Mouse (Mus musculus): ENCODE measurements around the gene Gnai2. TPM values are rescaled to one million over a fixed set of nuclear protein-coding genes. Genes with fewer than 3 reads are reported as not detected.

Gnai2 gene
- polyA plus RNA-seq, 1 experiment from 2014 or later, result 308 TPM

GRCm38 (mm10) chr9:107662342-107662741 lies 27.2 kb upstream of the Gnai2 start:
- Histone ChIP-seq H3K4me2 (ENCODE audit: low read depth, low read length) (no peak overlapping the region), H3K4me1 (ENCODE audit: control insufficient read depth, insufficient read depth, low read length) (peaks cover 12% of the 10 kb centered on the region), H3K4me3 (replicated peaks; ENCODE audit: low read length) (no peak overlapping the region), H3K36me3 (ENCODE audit: control insufficient read depth, insufficient read depth, low read length) (no peaks in the 10 kb centered on the region), H3K9me3 (replicated peaks; ENCODE audit: control insufficient read depth, low read length) (no peaks in the 10 kb centered on the region), H3K27me3 (ENCODE audit: control insufficient read depth, insufficient read depth, low read length) (peaks cover 10% of the 10 kb centered on the region), H3K27ac (ENCODE audit: low read length) (no peak overlapping the region), H3K9ac (ENCODE audit: low read length) (no peak overlapping the region)
- ATAC-seq (ENCODE audit: insufficient read depth, low FRiP score), result no peak
- 76% methylated on average over 8 of the region's 8 CpGs for WGBS

GRCm38 (mm10) chr9:107660777-107661176 lies 25.6 kb upstream of the Gnai2 start:
- H3K4me3 ChIP-seq (replicated peaks; ENCODE audit: low read length), result no peak overlapping the region
- H3K9me3 ChIP-seq (replicated peaks; ENCODE audit: control insufficient read depth, low read length), result no peaks in the 10 kb centered on the region

DNA sequence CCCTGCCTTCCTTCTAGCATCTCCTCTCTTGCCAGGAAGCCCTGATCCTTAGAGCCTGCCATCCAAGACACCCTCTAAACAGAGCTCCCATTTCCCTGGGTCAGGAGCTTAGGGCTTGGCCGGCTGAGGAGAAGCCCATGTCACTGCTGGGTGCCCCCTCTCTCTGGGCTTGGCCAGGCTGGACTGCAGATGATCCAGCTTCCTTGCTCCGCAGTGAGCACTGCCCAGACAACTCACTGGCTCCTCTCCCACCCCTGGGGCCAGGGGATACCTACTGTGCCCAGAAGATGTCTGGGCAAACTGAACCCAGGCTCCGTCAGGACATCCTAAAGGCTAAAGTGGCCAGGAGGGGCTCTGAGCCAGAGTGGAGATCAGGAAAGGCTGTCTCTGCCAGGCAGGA lies 24.8 kb upstream of the Gnai2 start:
- H3K4me2 ChIP-seq (ENCODE audit: low read depth, low read length), result no peak overlapping the region
- no peak overlapping the region for H3K4me3 ChIP-seq (replicated peaks; ENCODE audit: low read length)
- no peak overlapping the region; the same call in 1 of the 2 replicates for H3K27ac ChIP-seq (ENCODE audit: low read length)
- H3K9ac ChIP-seq (ENCODE audit: low read length), result peak overlapping the region; percentile 26
- H3K4me1 ChIP-seq (ENCODE audit: control insufficient read depth, insufficient read depth, low read length), result no peaks in the 10 kb centered on the region
- peaks cover 2% of the 10 kb centered on the region; the same call in 1 of the 2 replicates for H3K27me3 ChIP-seq (ENCODE audit: control insufficient read depth, insufficient read depth, low read length)
- H3K9me3 ChIP-seq (replicated peaks; ENCODE audit: control insufficient read depth, low read length), result no peaks in the 10 kb centered on the region
- ATAC-seq (ENCODE audit: insufficient read depth, low FRiP score), result no peak
- H3K36me3 ChIP-seq (ENCODE audit: control insufficient read depth, insufficient read depth, low read length), result no peaks in the 10 kb centered on the region
- WGBS, result 83% methylated on average over 3 of the region's 3 CpGs

More at GRCm38 (mm10) chr9:107660777-107661176, 25.6 kb upstream of the Gnai2 start:
- H3K36me3 ChIP-seq (ENCODE audit: control insufficient read depth, insufficient read depth, low read length), result no peaks in the 10 kb centered on the region
- no peak; the same call in 1 of the 2 replicates for ATAC-seq (ENCODE audit: insufficient read depth, low FRiP score)
- H3K4me2 ChIP-seq (ENCODE audit: low read depth, low read length), result no peak overlapping the region
- H3K9ac ChIP-seq (ENCODE audit: low read length), result no peak overlapping the region
- peaks cover 6% of the 10 kb centered on the region for H3K27me3 ChIP-seq (ENCODE audit: control insufficient read depth, insufficient read depth, low read length)
- no peaks in the 10 kb centered on the region for H3K4me1 ChIP-seq (ENCODE audit: control insufficient read depth, insufficient read depth, low read length)
- WGBS, result 55% methylated on average over 3 of the region's 3 CpGs
- H3K27ac ChIP-seq (ENCODE audit: low read length), result no peak overlapping the region

DNA sequence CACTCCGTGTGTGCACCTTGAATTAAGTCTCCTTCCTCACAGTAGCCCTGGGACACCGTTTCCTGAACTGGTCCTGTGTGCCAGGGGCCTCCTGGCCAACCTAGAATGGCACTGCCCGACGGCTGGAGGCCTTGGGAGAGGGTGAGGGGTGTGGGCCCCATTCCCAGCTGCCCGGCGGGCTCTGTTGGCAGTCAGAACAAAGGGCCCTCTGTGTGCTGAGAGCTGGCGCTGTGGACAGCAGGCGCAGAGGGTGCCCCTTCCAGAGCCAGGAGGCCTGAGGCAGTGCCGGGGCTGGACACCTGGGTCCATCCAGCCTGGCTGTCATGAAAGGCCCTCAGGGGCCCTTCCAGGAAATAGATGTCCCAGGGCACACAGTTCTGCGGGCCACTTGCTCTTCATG lies 24.4 kb upstream of the Gnai2 start:
- peak overlapping the region; percentile 26; the same call in 1 of the 2 replicates for H3K9ac ChIP-seq (ENCODE audit: low read length)
- H3K36me3 ChIP-seq (ENCODE audit: control insufficient read depth, insufficient read depth, low read length), result no peaks in the 10 kb centered on the region
- WGBS, result 82% methylated on average over 10 of the region's 10 CpGs
- no peak overlapping the region for H3K27ac ChIP-seq (ENCODE audit: low read length)
- ATAC-seq (ENCODE audit: insufficient read depth, low FRiP score), result peak; percentile 19; the same call in 1 of the 2 replicates
- H3K4me1 ChIP-seq (ENCODE audit: control insufficient read depth, insufficient read depth, low read length), result no peaks in the 10 kb centered on the region
- H3K27me3 ChIP-seq (ENCODE audit: control insufficient read depth, insufficient read depth, low read length), result no peaks in the 10 kb centered on the region
- no peaks in the 10 kb centered on the region for H3K9me3 ChIP-seq (replicated peaks; ENCODE audit: control insufficient read depth, low read length)
- H3K4me2 ChIP-seq (ENCODE audit: low read depth, low read length), result no peak overlapping the region
- no peak overlapping the region for H3K4me3 ChIP-seq (replicated peaks; ENCODE audit: low read length)

GRCm38 (mm10) chr9:107658096-107658495 lies 22.9 kb upstream of the Gnai2 start:
- no peak for ATAC-seq (ENCODE audit: insufficient read depth, low FRiP score)
- Histone ChIP-seq H3K4me3 (replicated peaks; ENCODE audit: low read length) (no peak overlapping the region), H3K4me2 (ENCODE audit: low read depth, low read length) (no peak overlapping the region), H3K9ac (ENCODE audit: low read length) (no peak overlapping the region), H3K27me3 (ENCODE audit: control insufficient read depth, insufficient read depth, low read length) (no peaks in the 10 kb centered on the region), H3K27ac (ENCODE audit: low read length) (no peak overlapping the region), H3K9me3 (replicated peaks; ENCODE audit: control insufficient read depth, low read length) (no peaks in the 10 kb centered on the region), H3K36me3 (ENCODE audit: control insufficient read depth, insufficient read depth, low read length) (no peaks in the 10 kb centered on the region), H3K4me1 (ENCODE audit: control insufficient read depth, insufficient read depth, low read length) (no peaks in the 10 kb centered on the region)
- 81% methylated on average over 6 of the region's 6 CpGs for WGBS

- Histone ChIP-seq H3K9ac (ENCODE audit: low read length) (no peak overlapping the region), H3K27me3 (ENCODE audit: control insufficient read depth, insufficient read depth, low read length) (no peaks in the 10 kb centered on the region), H3K36me3 (ENCODE audit: control insufficient read depth, insufficient read depth, low read length) (no peaks in the 10 kb centered on the region), H3K27ac (ENCODE audit: low read length) (no peak overlapping the region), H3K4me1 (ENCODE audit: control insufficient read depth, insufficient read depth, low read length) (no peaks in the 10 kb centered on the region), H3K4me2 (ENCODE audit: low read depth, low read length) (no peak overlapping the region), H3K9me3 (replicated peaks; ENCODE audit: control insufficient read depth, low read length) (no peaks in the 10 kb centered on the region), H3K4me3 (replicated peaks; ENCODE audit: low read length) (no peak overlapping the region)
- WGBS, result 84% methylated on average over 5 of the region's 5 CpGs
- ATAC-seq (ENCODE audit: insufficient read depth, low FRiP score), result no peak
These were observed 22.0 kb upstream of the Gnai2 start for GRCm38 (mm10) chr9:107657144-107657543.

DNA sequence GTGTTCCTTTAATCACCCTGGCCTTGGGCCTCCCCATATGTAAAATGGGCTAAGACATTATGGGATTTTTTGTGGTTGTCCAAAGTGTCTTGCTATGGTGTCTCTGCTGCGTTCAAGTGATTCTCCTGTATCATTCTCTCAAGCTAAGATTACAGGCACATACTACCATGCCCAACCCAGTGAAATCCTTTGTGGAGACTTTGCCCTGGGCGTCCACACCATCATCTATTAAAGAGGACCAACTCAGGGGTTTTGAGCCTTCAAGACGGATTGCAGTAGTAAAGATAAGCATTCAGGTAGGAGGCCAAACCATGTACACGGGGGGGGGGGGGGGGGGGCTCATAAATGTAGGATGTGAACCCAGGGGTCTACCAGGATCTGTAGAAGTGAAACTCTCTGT lies 19.4 kb upstream of the Gnai2 start:
- no peak overlapping the region for H3K4me3 ChIP-seq (replicated peaks; ENCODE audit: low read length)
- H3K4me1 ChIP-seq (ENCODE audit: control insufficient read depth, insufficient read depth, low read length), result peaks cover 4% of the 10 kb centered on the region; the same call in 1 of the 2 replicates
- H3K27ac ChIP-seq (ENCODE audit: low read length), result no peak overlapping the region
- 66% methylated on average over 4 of the region's 4 CpGs for WGBS
- H3K9ac ChIP-seq (ENCODE audit: low read length), result no peak overlapping the region
- ATAC-seq (ENCODE audit: insufficient read depth, low FRiP score), result no peak
- H3K9me3 ChIP-seq (replicated peaks; ENCODE audit: control insufficient read depth, low read length), result no peaks in the 10 kb centered on the region
- no peak overlapping the region for H3K4me2 ChIP-seq (ENCODE audit: low read depth, low read length)
- H3K27me3 ChIP-seq (ENCODE audit: control insufficient read depth, insufficient read depth, low read length), result no peaks in the 10 kb centered on the region
- H3K36me3 ChIP-seq (ENCODE audit: control insufficient read depth, insufficient read depth, low read length), result no peaks in the 10 kb centered on the region

DNA sequence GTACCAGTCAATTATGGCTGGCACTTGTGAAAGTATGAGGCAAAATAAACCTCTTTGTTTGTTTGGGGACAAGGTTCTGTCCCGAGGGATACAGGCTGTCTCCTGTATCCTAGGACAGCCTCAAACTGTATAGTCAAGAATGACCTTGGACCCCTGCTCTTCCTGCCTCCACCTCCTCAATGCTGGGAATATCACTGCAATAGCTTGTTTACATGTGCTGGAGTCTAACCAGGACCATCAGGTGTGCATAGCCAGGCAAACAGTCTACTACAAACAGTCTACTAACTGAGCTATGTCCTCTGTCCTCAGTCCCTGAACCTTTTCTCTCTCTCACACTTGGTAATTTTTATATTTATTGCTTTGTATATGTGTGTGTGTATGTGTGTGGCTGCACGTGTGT lies 18.3 kb upstream of the Gnai2 start:
- no peak for ATAC-seq (ENCODE audit: insufficient read depth, low FRiP score)
- H3K27me3 ChIP-seq (ENCODE audit: control insufficient read depth, insufficient read depth, low read length), result no peaks in the 10 kb centered on the region
- H3K4me2 ChIP-seq (ENCODE audit: low read depth, low read length), result no peak overlapping the region
- no peak overlapping the region for H3K27ac ChIP-seq (ENCODE audit: low read length)
- peaks cover 4% of the 10 kb centered on the region; the same call in 1 of the 2 replicates for H3K4me1 ChIP-seq (ENCODE audit: control insufficient read depth, insufficient read depth, low read length)
- no peak overlapping the region for H3K4me3 ChIP-seq (replicated peaks; ENCODE audit: low read length)
- no peak overlapping the region for H3K9ac ChIP-seq (ENCODE audit: low read length)
- H3K36me3 ChIP-seq (ENCODE audit: control insufficient read depth, insufficient read depth, low read length), result no peaks in the 10 kb centered on the region
- H3K9me3 ChIP-seq (replicated peaks; ENCODE audit: control insufficient read depth, low read length), result no peaks in the 10 kb centered on the region
- WGBS, result 74% methylated on average over 2 of the region's 2 CpGs

DNA sequence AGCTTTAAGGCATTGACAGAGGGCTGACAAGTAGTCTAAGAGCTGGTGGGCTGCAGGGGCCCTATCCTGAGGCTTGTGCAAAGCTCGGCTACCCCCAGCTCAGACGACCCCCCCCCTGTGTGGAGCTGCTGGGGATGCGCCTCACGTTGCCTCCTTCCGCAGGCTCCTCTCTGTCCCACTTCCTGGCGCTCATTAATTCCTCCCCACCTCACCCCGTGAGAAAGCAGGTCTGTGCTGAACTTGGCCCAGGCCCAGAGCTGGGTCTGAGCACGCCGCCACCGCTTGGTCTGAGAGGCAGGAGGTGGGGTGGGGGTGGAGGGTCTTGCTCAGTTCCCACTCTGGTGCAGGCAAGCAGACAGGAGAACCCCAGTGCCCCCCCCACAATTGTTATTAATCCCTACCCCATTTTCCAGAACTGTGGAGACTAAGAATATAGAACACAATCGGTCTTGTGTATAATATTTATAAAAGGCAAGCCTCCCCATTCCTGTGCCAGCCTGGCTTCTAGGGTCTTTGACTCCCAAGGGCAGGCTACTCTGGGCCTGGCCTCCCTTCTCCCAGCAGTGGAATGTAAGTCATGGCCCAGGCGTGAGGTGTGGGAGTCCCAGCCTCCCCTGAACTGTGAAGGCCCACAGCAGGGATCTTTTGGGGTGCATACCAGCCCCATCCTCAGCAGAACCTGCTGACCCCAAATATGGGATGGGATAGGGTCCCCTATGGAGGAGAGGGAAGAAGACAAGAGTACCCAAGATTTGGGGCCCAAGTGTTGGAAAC lies 15.7 kb upstream of the Gnai2 start:
- no peaks in the 10 kb centered on the region for H3K36me3 ChIP-seq (ENCODE audit: control insufficient read depth, insufficient read depth, low read length)
- H3K27ac ChIP-seq (ENCODE audit: low read length), result no peak overlapping the region
- no peaks in the 10 kb centered on the region for H3K27me3 ChIP-seq (ENCODE audit: control insufficient read depth, insufficient read depth, low read length)
- peak; percentile 30; the same call in 1 of the 2 replicates for ATAC-seq (ENCODE audit: insufficient read depth, low FRiP score)
- no peaks in the 10 kb centered on the region for H3K9me3 ChIP-seq (replicated peaks; ENCODE audit: control insufficient read depth, low read length)
- H3K4me1 ChIP-seq (ENCODE audit: control insufficient read depth, insufficient read depth, low read length), result peaks cover 4% of the 10 kb centered on the region; the same call in 1 of the 2 replicates
- no peak overlapping the region for H3K4me2 ChIP-seq (ENCODE audit: low read depth, low read length)
- H3K9ac ChIP-seq (ENCODE audit: low read length), result peak overlapping the region; percentile 21; the same call in 1 of the 2 replicates
- no peak overlapping the region for H3K4me3 ChIP-seq (replicated peaks; ENCODE audit: low read length)
- WGBS, result 37% methylated on average over 12 of the region's 12 CpGs

Measured in stomach, embryonic 16.5 days (tissue).